Mouse (Mus musculus) testis, adult 2 months (tissue): ENCODE measurements around the gene Adamts12.

Source experiments
- CTCF ChIP-seq: fragments of 200-500 bp; IDR thresholded peaks from 2 replicates; pipeline ENCODE4 v1.5.1; 2012; ENCODE audit warnings: low read depth, mild to moderate bottlenecking, inconsistent platforms, low read length, moderate library complexity; ENCODE audit not compliant: control insufficient read depth, insufficient read depth, insufficient replicate concordance
- POLR2A ChIP-seq: fragments of 200-500 bp; IDR thresholded peaks from 2 replicates; pipeline ENCODE4 v1.6.1; 2012; ENCODE audit warnings: low read depth, mild to moderate bottlenecking, inconsistent platforms, low read length, moderate library complexity; ENCODE audit not compliant: control insufficient read depth

DNA sequence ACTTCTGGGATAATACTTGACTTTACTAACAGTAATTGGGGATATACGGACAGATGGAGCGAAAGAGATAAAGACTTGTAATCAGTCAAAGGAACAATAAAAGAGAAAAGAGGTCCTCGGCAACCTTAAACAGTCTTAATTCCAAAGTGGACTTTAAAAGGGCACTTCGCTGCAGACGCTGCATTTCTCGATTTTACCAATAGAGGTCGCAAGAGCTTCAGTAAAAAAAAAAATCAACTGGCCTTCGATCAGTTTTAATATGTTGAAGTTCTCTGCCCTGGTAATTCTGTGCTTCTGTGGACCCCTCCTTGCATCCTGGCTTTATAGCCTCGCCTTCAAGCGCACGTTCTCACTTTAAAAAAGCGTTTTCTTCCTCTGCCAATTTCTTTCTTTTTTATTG, 26.1 kb upstream of the Adamts12 start:
- TF ChIP-seq CTCF (peak; percentile 13; the same call in 1 of the 2 replicates), POLR2A (no peak)
